In the genomic region with DNA sequence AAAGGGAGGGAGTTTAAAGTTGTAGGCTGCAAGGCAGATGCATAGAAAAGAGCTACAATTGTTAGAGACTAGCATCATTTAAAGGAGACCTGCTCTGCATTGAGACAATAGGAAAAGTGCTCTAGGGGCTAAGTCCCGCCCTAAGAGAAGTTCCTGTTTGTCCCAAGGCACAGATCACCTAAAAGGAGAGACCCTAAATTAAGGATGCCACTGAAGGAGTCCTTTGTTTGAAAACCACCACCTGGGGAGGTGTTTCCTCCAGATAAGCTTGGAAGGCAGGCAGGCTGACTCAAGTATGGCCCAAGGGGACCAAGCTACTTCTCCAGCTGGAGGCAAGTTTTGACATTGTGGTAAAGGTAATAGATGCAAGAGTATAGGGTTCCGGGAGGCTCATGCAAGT, we compare ENCODE assay signal across 23 mouse cellular contexts. TPM values are rescaled to one million over a fixed set of nuclear protein-coding genes. Genes with fewer than 3 reads are reported as not detected.
DNase-seq lines count a peak whose midpoint lies in the region; ATAC-seq and TF ChIP-seq lines count a peak whose summit lies in the region.
"Had no signal": no experiment of that assay in that cellular context is flagged by ENCODE, and none has a peak within 500 bp of the region (broad histone marks: within the 10 kb centered on the region; RNA-seq: fewer than 3 reads in every experiment).

No protein-coding gene starts in this region.

- intact Hi-C loops in gastrocnemius, adult 2 months (cut with DNase I), result no loop called here

- DNase-seq in gastrocnemius, adult 2 months, result no peak
- DNase-seq in gastrocnemius, postnatal 10 days, result no peak
- DNase-seq in ES-E14 (ENCODE audit: low read depth, low spot score) (peak; percentile 79), WW6 (ENCODE audit: low read depth, low spot score) (peak; percentile 54)
- DNase-seq in kidney, adult 9 months, result no peak
- DNase-seq in cerebellum, adult 8-10 months, result no peak
- no peak for DNase-seq in hindbrain, embryonic 11.5 days (ENCODE audit: low spot score)
- DNase-seq: adrenal gland, adult 8-10 months; cerebellum, adult 11 months; cerebellum, adult 9-10 months; forebrain, postnatal 0 days; heart, adult 18-20 months; heart, postnatal 10 days; heart, postnatal 4 days; kidney, adult 2 months had no signal

- H3K27ac ChIP-seq in gastrocnemius, adult 2 months, result peak overlapping the region; percentile 16; the same call in 1 of the 2 replicates
- peak overlapping the region; percentile 65 for H3K27ac ChIP-seq in ES-E14 (ENCODE audit: insufficient read depth, low read depth, low read length, poor library complexity, severe bottlenecking)
- H3K27ac ChIP-seq in embryonic facial prominence, embryonic 13.5 days, result 0 out of 2 replicates have a peak overlapping the region, but pooled peaks have one; percentile 13
- no peak overlapping the region for H3K27ac ChIP-seq in hindbrain, embryonic 11.5 days (ENCODE audit: low read depth, low read length)
- H3K27ac ChIP-seq: forebrain, embryonic 12.5 days; heart, embryonic 10.5 days; hindbrain, embryonic 15.5 days had no signal

- peaks cover 13 to 17% of the 10 kb centered on the region in 2 experiments for H3K4me1 ChIP-seq in ES-E14 (ENCODE audit: control insufficient read depth in 2 of 2, insufficient read depth in 2 of 2, low read length in 2 of 2, poor library complexity in 1 of 2)
- H3K4me1 ChIP-seq in embryonic facial prominence, embryonic 13.5 days, result peaks cover 16% of the 10 kb centered on the region
- no peaks in the 10 kb centered on the region for H3K4me1 ChIP-seq in hindbrain, embryonic 11.5 days (replicated peaks; ENCODE audit: control insufficient read depth, insufficient read depth, low read length)

- TF ChIP-seq CTCF in gastrocnemius, adult 2 months (IDR thresholded peaks at IDR 0.05), result no peak

- ATAC-seq in embryonic facial prominence, embryonic 13.5 days (ENCODE audit: insufficient number of reproducible peaks, insufficient read depth, low FRiP score, low TSS enrichment, low read depth), result no peak
- no peak for ATAC-seq in hindbrain, embryonic 11.5 days (ENCODE audit: low FRiP score)
- ATAC-seq: forebrain, postnatal 0 days; intestine, embryonic 16.5 days had no signal

- no peak overlapping the region for H3K4me2 ChIP-seq in embryonic facial prominence, embryonic 13.5 days
- no peak overlapping the region for H3K4me2 ChIP-seq in hindbrain, embryonic 11.5 days (replicated peaks; ENCODE audit: low read depth, low read length)
- H3K4me2 ChIP-seq: forebrain, embryonic 12.5 days; hindbrain, embryonic 15.5 days had no signal

- no peak overlapping the region for H3K4me3 ChIP-seq in gastrocnemius, adult 2 months
- no peak overlapping the region for H3K4me3 ChIP-seq in ES-E14 (ENCODE audit: insufficient read depth in 1 of 2, low read depth in 1 of 2, low read length in 2 of 2, poor library complexity in 1 of 2, severe bottlenecking in 1 of 2)
- H3K4me3 ChIP-seq in embryonic facial prominence, embryonic 13.5 days, result no peak overlapping the region
- no peak overlapping the region for H3K4me3 ChIP-seq in hindbrain, embryonic 11.5 days (ENCODE audit: low read depth, low read length)
- H3K4me3 ChIP-seq: forebrain, embryonic 12.5 days; heart, embryonic 10.5 days; hindbrain, embryonic 15.5 days had no signal

- in situ Hi-C loops in ES-E14 (cut with MboI; ENCODE audit: low sequenced_read_pairs in 2 of 2, unreplicated experiment in 2 of 2), result no loop called here

- H3K27me3 ChIP-seq in embryonic facial prominence, embryonic 13.5 days, result no peaks in the 10 kb centered on the region
- H3K27me3 ChIP-seq in hindbrain, embryonic 11.5 days (ENCODE audit: control insufficient read depth, insufficient read depth, low read length), result no peaks in the 10 kb centered on the region
- H3K27me3 ChIP-seq: forebrain, embryonic 12.5 days; hindbrain, embryonic 15.5 days had no signal

- no peaks in the 10 kb centered on the region for H3K36me3 ChIP-seq in ES-E14 (ENCODE audit: control insufficient read depth, insufficient read depth, low read length, poor library complexity, severe bottlenecking)
- 0 out of 2 replicates have a peak, but pooled peaks cover 6% of the 10 kb centered on the region for H3K36me3 ChIP-seq in embryonic facial prominence, embryonic 13.5 days
- H3K36me3 ChIP-seq in hindbrain, embryonic 11.5 days (ENCODE audit: control insufficient read depth, insufficient read depth, low read length), result no peaks in the 10 kb centered on the region
- H3K36me3 ChIP-seq: heart, embryonic 10.5 days; hindbrain, embryonic 15.5 days had no signal

- no peak overlapping the region for H3K9ac ChIP-seq in ES-E14 (ENCODE audit: insufficient read depth, low read depth, low read length, poor library complexity, severe bottlenecking)
- H3K9ac ChIP-seq in embryonic facial prominence, embryonic 13.5 days, result no peak overlapping the region
- no peak overlapping the region for H3K9ac ChIP-seq in hindbrain, embryonic 11.5 days (ENCODE audit: low read depth, low read length)
- H3K9ac ChIP-seq: forebrain, embryonic 12.5 days; forebrain, postnatal 0 days; hindbrain, embryonic 15.5 days had no signal

- H3K9me3 ChIP-seq in ES-E14 (ENCODE audit: control insufficient read depth, insufficient read depth, low read depth, low read length), result no peaks in the 10 kb centered on the region
- H3K9me3 ChIP-seq in embryonic facial prominence, embryonic 13.5 days, result no peaks in the 10 kb centered on the region
- H3K9me3 ChIP-seq in hindbrain, embryonic 11.5 days (ENCODE audit: control insufficient read depth, low read length), result no peaks in the 10 kb centered on the region
- H3K9me3 ChIP-seq: forebrain, embryonic 12.5 days; heart, embryonic 10.5 days; hindbrain, embryonic 15.5 days had no signal

- WGBS in embryonic facial prominence, embryonic 13.5 days, result 39% methylated on average over 2 of the region's 2 CpGs
- 58% methylated on average over 2 of the region's 2 CpGs for WGBS in hindbrain, embryonic 11.5 days

TF ChIP-seq in ES-E14, 5 proteins besides CTCF, POLR2A, EP300 and RAD21:
- TF ChIP-seq CHD2 (IDR thresholded peaks at IDR 0.05; ENCODE audit: low read depth, low read length) (no peak), HCFC1 (IDR thresholded peaks at IDR 0.05; ENCODE audit: borderline replicate concordance, insufficient read depth, low read length) (no peak), MAFK (IDR thresholded peaks at IDR 0.05; ENCODE audit: insufficient read depth, low read depth, low read length) (no peak), ZC3H11A (IDR thresholded peaks at IDR 0.05; ENCODE audit: borderline replicate concordance, low read depth, low read length) (no peak), ZNF384 (IDR thresholded peaks at IDR 0.05; ENCODE audit: low read depth, low read length) (no peak)

RNA-seq across cellular contexts. Expression of a gene that starts 5.6 kb away (rescaled TPM):
- total RNA-seq in gastrocnemius, adult 2 months (2021), result 1 to 10 TPM; 7.9 to 9.4 TPM
- total RNA-seq in gastrocnemius, postnatal 10 days (2021), result 10 to 100 TPM in 1 of 2 experiments, 1 to 10 TPM in 1; 7.7 to 11.6 TPM
- 18.0 and 18.7 TPM in 2 replicates for total RNA-seq in ES-E14 (2012; rRNA removed)
- 29.6 and 30.2 TPM in 2 replicates for polyA plus RNA-seq in embryonic facial prominence, embryonic 13.5 days (2015; fragmentation: Nextera tagmentation; extraction: Ambion mirVana)
- polyA plus RNA-seq in hindbrain, embryonic 11.5 days (2014; fragmentation: Nextera tagmentation; extraction: Ambion mirVana), result 24.5 and 25.1 TPM in 2 replicates

RNA-seq across cellular contexts. Expression of a gene that starts 18.7 kb away (rescaled TPM):
- 10 to 100 TPM; 29.2 to 35.8 TPM for total RNA-seq in gastrocnemius, adult 2 months (2021)
- 1 to 10 TPM; 7.9 to 8.2 TPM for total RNA-seq in gastrocnemius, postnatal 10 days (2021)
- total RNA-seq in ES-E14 (2012; rRNA removed), result 0.49 and 1.5 TPM in 2 replicates
- 0.41 and 0.44 TPM in 2 replicates for polyA plus RNA-seq in embryonic facial prominence, embryonic 13.5 days (2015; fragmentation: Nextera tagmentation; extraction: Ambion mirVana)
- 0.08 and 0.25 TPM in 2 replicates for polyA plus RNA-seq in hindbrain, embryonic 11.5 days (2014; fragmentation: Nextera tagmentation; extraction: Ambion mirVana)
- polyA plus RNA-seq: embryonic facial prominence, embryonic 11.5 days had no signal

RNA-seq across cellular contexts. Expression of a gene that starts 42.0 kb away (rescaled TPM):
- total RNA-seq in gastrocnemius, adult 2 months (2021), result not detected
- total RNA-seq in gastrocnemius, postnatal 10 days (2021), result not detected
- 0.22 and 0.48 TPM in 2 replicates for total RNA-seq in ES-E14 (2012; rRNA removed)
- polyA plus RNA-seq in embryonic facial prominence, embryonic 13.5 days (2015; fragmentation: Nextera tagmentation; extraction: Ambion mirVana), result 1.2 TPM in 1 of 2 replicates, not detected in the other
- polyA plus RNA-seq in hindbrain, embryonic 11.5 days (2014; fragmentation: Nextera tagmentation; extraction: Ambion mirVana), result not detected in 2 replicates
- total RNA-seq: adrenal gland, adult 8-10 months; forebrain, postnatal 0 days; heart, adult 18-20 months; heart, postnatal 4 days had no signal
- polyA plus RNA-seq: embryonic facial prominence, embryonic 11.5 days; forebrain, embryonic 12.5 days; forebrain, postnatal 0 days; heart, embryonic 10.5 days; heart, embryonic 14.5 days; kidney, embryonic 16.5 days had no signal

Comparison
In these comparisons a context has a peak if more than half of its experiments do, and no peak if none do; other contexts are left out.
1. DNase-seq: peak in ES-E14 (single experiment) and WW6 (single experiment); none in gastrocnemius, adult 2 months (single experiment), gastrocnemius, postnatal 10 days (single experiment), kidney, adult 9 months (single experiment), cerebellum, adult 8-10 months (single experiment) and hindbrain, embryonic 11.5 days (single experiment).